Mouse (Mus musculus) left cerebral cortex, adult 18-20 months (tissue): ENCODE measurements around the gene Ap5s1. TPM values are rescaled to one million over a fixed set of nuclear protein-coding genes. Genes with fewer than 3 reads are reported as not detected.

Source experiments
- DNase-seq, 2 experiments: peaks; one replicate each; pipeline ENCODE4 v3.0.0; 2021 to 2022; ENCODE audit warnings: low spot score in 2 of 2, mixed read lengths in 1 of 2
- total RNA-seq, 2 experiments: library from RNA; stranded (reverse); gene quantifications; 2 replicates each; pipeline ENCODE4 v1.2.3; 2021

Gene Ap5s1
- total RNA-seq, 2 experiments from 2014 or later, result 23.1 to 25.1 TPM

DNA sequence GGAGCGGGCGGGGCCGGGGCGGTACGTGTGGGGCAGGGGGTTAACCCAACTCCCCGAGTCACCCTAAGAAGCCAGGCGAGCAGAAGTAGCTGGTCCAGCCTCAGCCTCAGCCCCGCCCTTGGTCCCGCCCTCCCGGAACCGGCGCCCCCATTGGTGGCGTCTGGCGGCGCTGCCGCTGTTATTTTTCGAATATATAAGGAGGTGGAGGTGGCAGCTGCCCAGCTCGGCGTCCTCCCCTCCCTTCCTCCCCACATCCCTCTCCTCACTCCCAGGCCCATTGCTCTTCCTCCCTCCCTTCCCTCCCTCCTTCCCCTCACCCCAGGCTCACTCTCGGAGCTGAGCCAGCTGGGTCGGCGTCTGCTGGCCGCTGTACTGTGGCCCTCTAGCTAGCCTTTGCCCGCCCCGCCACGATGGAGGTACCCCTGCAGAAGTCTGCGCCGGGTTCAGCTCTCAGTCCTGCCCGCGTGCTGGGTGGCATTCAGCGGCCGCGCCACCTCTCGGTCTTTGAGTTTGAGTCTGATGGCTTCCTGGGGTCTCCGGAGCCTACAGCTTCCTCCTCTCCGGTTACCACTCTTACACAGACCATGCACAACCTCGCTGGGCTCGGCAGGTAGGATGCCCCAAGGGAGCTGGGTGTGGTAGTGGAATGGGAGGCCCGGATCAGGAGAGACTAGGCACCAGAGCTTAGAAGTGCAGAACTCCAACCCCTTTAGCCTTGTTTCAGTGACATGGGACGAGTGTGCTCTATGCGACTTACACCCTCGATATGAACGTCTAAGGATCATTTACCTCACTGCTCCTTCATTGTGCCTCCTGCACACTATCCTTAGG, 19.9 kb upstream of the Ap5s1 start, which contains the start of the genes Cdc25b and Spef1:
Gene Cdc25b (plus strand): TSS at position 179 of the 831 bp plus-strand sequence.
Gene Spef1 (minus strand): TSS at position 512 of the 831 bp plus-strand sequence.
- peak; percentile 73 to 84 for DNase-seq

DNA sequence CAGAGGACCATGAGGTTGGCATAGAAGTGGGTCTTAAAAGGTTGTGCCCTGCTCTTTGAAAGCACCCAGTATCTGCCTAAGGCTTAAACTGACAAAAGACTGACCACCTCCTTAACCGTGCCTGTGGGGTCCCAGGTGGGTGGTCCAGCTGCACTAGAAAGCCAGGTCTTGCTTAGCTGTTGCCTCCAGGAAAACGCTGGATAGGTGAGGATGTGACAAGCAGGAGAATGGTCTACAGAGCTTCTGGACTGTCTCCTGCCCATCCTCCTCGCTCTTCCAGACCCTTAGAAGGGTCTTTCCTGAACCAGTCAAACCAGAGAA, 19.3 kb upstream of the Ap5s1 start:
- no peak for DNase-seq

DNA sequence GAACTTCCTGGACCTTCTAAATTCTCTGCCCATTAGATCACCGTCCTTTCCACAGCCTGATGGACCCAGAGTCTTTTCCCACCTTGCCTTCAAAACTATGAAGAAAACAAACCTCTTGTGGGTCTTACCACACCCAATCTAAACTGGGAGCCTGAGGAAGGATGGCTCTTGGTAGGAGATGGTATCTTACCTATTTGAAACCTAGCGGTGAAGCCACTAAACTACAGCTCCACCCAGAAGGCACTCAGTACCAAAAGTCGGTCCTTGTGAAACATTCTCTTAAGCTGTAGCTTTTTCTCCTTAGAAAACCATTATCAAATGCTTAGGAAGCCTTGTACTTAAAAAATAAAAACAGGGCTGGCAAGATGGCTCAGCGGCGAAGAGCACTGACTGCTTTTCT, 18.6 kb upstream of the Ap5s1 start:
- no peak for DNase-seq

DNA sequence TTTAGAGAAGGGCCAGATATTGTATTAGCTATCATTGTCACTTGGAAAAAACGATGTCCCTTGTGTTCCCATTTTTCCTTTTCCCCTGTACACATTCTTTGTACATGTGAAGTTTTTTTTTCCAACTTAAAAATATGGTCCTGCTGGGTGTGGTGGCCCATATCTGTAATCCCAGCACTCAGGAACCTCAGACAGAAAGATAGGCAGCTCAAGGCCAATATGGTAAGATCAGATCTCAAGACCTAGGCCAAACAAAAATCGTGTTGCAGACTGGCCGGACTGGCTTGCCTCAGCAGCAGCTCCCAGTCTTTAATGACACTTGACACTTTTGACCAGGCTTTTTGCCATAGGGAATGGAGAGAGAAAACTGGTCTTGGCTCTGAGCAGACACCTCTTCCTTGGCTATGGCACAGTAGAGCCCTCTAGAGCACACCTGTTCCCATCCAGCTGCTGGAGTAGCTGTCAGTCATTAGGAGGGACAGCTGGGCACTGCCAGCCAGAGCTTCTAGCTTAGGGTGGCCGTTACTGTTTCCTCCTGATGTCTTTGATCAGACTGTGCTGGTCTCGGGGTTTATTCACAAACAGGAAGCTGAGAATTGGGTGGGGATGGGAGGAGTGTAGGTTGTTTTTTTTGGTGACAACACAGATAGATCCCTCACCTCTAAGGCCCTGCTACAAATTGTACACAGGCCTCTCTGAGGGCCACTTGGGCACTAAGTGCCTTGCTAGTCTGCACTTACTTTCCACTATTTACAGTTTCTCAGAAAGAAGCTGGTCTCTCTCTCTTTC, 17.2 kb upstream of the Ap5s1 start:
- DNase-seq, result no peak

DNA sequence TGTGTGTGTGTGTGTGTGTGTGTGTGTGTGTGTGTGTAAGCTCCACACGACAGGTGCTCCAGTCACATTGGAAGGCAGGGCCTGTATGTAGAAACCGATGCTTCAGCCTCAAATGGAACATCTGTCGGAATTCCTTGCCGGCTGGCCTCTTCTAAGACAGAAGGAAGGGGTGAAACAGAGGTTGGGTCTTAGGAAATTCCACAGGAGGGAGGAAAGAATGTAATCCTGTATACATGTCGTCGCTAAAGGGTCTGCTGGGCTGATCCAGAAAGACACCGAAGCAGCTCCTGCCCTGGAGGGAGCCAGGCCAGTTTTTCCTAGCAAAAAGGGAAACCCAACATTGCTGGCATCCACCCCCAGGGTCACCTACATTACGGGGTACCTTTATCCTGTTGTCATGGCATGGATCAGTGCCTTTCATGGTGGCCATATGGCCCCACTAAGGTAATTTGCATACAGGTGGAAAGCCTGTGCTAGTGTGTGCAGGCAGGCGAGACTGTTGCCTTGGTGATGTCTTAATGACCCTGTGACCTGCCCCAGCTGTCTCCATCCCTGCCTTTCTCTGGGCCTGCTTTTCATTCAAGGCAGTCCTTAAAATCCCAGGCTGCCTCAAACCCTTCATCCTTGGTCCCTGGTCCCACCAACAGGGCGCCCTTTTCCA, 16.4 kb upstream of the Ap5s1 start:
- no peak for DNase-seq

DNA sequence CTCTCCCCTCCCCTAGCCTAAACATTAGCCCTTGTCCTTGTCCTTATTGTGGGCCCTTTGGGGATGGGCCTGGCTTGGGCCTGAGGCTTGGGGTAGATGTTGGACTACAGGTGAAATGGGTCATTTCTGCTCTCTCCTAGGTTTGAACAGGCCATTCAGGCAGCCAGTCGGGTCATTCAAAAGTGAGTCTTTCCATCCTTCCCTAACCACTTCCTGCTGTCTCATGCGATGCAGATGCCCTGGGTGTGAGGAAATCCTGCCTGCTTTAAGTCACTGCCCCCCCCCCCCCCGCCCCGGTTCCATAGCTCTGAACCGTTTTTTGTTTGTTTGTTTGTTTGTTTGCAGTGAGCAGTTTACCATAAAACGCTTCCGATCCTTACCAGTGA, 15.9 kb upstream of the Ap5s1 start:
- DNase-seq, result no peak

DNA sequence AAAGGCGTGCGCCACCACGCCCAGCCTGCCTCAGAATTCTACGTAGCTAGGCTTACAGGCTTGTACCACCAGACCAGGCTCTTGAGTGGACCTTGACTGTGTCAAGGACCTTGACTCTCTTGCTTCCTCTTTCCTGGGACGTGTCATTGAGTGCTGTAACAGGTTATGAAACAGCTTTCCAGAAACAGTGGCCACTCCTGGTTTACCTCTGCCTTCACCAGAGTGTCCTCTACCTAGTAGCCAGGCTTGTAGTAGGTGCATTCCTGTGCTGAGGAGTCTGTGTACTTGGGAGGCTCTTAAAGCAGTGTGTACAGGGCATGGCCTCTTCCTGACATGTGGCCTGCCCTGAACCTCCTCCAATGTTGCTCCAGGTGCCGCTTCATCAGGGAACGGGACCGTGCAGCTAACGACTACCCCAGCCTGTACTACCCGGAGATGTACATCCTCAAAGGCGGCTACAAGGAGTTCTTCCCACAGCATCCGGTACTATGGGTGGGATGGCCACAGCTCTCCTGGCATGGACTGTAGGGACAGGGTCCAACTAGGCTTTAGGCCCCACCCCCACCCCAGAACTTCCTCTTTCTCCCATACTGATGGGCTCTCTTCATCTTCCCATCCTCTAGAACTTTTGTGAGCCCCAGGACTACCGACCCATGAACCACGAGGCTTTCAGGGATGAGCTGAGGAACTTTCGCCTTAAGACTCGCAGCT, 10.1 kb upstream of the Ap5s1 start:
- no peak for DNase-seq

DNA sequence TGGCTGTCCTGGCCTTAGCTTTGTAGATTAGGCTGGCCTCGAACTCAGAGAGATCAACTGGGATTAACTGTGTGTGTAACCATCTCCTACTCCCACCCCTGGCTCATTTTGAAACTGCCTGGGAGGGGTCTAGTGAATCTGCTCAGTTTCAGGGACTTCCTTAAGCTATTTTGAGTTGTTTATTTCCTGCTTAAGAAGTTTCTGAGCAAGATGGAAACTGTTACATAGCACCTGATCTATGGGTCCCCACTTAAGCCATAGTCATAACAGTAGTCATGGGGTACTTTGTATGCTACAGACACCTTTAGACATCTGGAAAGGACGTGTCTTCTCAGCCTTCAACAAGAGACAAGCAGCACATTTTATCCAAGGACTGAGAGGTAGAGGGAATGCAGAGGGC, 6.2 kb upstream of the Ap5s1 start:
- no peak for DNase-seq

DNA sequence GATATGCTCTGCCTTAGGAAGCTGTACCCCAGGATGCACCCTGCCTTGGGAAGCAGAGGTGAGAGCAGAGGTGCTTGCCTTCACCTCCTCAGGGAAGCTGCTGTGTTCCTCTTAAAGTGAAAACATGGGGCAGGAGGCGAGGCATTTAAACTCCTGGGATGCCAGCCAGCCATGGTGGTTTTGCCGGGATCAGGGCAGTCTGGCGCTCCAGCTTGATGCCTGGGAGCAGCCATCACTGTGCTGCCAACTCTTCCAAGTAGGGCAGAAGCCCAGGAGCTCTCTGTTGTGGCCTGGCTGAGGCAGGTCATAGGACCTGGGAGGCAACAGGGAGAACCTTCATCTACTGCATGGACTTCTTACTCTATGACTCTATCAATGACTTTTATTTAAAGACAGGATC, 5.6 kb upstream of the Ap5s1 start:
- no peak for DNase-seq

DNA sequence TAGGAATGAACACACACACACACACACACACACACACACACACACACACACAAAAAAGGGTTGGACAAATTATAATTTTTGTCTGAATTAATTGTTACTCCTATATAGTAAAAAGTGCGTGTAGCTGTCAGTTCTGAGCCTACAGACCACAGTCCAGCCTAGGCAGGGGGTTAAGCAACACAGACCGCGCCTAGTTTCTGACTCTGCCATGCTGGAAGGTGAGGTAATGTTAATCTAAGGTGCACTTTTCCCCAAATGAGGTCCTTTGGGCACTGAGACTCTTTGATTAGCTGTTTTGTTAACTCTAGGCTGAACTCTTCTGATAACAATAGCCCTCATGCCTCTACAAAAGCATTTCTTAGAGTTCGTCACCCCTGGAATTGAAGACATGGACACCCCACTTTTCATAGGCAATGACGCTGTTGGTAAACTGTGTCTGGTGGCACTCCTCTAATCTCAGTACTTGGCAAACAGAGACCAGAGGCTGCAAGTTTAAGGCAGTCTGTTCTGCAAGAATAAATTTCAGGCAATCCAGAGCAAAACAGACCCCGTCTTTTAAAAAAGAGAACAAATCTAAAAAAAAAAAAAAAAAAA, 3.0 kb upstream of the Ap5s1 start:
- DNase-seq, result no peak

DNA sequence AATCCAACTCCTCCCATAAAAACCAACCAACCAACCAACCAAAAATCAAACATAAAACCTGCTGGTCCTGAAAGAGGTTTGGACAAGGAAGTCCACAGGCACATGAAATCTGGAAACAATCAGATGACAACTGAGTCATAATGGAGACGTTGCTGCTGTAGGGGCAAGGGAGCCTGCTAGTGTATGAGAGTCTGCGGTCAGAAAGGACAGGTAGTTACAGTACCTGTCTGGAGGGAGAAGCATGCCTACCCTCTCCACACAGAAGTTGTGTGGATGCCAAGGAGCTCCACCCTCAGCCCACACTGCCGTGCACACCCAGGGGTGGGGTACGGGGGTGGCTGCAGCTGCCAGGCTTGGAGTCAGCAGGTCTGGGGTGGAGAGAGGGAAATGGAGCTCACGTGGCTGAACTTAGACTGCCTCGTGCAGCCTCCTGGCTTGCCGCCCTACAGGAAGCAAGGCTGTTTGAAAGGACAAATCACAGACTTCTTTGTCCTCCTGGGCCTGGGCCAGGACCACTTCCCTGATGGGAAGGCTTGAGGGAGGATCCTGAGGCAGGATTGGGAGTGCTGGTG, 2.4 kb upstream of the Ap5s1 start:
- DNase-seq, result peak; percentile 79 to 84

DNA sequence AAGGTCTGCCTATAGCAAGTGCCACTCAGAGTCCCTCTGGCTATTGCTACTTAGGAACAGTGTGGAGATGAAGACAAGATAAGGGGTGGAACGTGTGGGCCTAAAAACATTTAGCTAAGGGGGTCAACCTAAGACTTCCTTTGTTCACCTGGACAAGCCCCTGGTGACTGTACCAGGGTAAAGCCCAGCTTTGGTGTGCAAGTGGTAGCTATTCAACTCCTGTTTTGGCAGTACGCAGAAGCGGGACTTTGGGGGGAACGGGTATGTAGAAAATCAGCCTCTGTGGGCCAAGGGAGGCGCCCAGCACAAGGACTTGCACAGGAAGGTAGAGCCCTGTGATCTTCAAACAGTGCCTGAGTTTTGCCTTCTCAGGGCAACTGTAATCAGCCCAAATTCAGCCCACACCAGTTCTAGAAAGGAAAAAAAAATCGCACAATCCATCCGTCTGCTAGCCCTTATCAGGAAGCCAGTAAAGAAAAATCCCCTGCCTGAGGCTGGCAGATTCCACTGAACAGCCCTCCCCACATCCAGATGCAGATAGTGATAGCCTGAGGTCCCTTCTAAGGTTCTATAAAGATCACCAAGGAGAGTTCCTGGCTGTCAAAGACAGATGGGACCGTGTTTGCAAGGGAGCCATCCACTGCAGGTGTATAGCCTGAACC, 1.2 kb upstream of the Ap5s1 start:
- no peak for DNase-seq

DNA sequence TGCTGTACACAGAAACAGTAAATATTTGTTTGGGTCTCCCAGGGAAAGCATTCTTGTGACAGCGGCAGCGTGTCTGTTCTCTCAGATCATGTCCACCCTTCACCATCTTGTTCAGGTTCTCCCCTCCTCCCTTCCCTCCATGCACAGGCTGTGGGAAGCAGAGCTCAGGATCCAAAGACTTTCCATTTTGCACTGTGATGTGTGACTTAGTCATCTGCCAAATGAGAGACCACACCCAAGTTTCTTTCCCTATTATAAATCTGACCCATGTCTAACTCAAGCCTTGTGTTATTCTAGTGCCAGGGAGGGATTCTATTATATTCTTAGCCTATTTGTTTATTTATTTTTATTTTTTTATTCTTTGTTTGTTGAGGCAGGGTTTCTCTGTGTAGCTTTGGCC, 1.5 kb downstream of the Ap5s1 start:
- no peak for DNase-seq

DNA sequence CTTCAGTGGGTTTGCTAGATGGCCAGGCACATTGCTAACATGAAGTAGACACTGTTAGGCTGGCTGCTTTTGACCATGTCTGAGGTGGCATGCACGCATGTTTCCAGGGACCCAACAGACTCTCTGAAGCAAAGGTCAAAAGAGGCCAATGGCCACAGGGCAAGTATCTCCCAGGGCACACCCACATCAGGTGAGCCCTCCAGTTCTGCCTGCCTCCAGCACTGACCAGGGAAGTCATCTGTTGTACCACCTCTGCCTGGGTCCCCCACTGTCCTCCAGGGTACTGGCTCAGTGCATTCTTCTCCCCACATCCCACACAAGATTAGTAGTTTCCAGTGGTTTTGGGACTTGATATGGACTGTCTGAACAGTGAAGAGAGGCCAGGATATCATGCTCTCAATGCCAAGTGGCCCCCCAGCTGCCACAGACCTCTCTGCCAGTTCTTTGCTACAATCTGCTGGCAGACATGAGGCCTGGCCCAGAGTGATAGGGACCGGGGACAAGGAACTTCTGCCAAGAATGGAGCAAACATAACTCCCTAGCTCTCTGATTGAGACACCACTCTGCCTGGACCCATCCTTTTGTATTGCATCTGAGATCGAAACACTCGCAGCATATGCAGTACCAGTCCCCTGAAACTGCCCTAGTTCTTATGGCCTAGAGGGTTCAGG, 2.4 kb downstream of the Ap5s1 start:
- no peak for DNase-seq

DNA sequence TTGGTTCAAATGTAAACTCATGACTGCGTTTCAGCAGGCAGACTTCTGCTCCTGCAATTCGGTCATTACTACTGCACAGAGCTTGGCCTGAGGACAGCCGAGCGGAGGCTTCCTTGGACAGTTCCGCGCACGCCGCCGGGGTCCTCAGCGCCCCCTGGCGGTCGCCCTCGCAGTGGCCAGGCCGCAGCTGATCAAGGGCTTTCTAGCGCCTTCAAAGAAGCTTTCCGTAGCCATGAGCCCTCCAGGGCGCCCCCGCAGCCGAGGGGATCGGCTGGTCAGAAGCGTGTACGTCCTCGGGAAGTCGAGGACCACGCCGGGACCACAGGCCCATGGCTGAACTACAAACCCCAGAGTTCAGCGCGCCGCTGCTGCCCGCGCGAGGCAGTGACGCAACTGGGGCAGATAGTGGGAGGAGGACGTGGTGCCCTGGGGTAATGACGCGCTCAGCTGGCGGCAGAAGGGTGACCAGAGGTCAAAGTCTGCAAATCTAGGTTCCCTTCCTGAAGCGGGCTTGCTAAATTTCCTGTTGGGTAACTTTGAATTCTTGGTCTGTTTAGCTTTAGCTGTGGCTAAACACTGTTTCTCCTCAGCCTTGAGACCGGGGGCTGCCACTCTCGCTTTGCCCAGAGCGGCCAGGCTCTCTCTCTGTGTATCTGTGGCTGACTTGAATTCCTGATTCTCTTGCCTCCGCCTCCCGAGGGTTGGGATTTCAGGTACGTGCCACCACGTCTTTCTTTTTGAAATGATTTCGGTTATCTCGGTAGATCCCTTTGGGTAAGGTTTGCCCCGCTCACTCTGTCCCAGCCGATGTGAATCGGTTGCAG, 3.3 kb downstream of the Ap5s1 start:
- DNase-seq, result peak; percentile 95 to 96

DNA sequence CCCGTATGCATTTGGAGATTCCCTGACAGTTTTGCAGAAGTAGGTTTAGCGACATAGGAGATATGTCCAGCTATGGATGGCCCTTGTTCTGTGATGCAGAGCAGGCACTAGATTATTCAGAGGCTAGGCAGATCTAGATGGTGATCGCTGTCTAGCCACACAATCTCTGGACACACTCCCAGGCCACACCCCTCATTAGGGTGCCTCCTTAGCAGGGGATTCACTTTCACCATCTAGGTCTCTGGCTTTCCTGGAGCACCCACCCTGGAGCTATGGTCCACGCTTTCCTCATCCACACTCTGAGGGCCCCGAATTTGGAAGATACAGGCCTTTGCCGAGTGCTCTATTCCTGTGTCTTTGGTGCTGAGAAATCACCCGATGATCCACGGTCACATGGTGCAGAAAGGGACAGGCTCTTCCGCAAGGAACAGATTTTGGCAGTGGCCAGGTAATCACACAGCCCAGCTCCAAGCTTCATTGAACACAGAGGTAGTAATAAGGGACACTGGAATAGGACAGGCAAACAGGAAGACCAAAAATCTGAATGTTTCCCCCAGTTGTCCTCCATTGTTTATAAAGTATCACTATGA, 4.2 kb downstream of the Ap5s1 start:
- DNase-seq, result peak in 1 of 2 experiments; percentile 13

DNA sequence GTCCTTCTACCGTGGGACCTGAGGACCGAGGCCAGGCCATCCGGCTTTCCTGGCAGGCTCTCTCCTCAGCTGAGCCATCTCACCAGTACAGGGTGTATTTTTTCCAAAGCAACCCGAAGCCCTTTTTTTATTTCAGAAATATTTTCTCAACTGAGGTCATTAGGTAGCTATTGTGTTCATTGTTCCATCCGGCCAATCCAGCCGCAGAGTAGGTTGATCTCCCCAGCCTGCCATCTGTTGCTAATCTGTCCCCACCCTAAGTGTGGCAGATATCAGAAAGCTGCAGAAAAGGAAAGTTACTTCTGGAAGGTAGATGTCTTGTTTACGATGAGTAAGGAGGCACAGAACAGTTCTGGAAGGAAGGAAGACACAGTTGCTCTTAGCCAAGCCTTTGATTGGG, 6.9 kb downstream of the Ap5s1 start:
- no peak for DNase-seq
